ENCODE assay signal across 8 mouse cellular contexts in the genomic region with DNA sequence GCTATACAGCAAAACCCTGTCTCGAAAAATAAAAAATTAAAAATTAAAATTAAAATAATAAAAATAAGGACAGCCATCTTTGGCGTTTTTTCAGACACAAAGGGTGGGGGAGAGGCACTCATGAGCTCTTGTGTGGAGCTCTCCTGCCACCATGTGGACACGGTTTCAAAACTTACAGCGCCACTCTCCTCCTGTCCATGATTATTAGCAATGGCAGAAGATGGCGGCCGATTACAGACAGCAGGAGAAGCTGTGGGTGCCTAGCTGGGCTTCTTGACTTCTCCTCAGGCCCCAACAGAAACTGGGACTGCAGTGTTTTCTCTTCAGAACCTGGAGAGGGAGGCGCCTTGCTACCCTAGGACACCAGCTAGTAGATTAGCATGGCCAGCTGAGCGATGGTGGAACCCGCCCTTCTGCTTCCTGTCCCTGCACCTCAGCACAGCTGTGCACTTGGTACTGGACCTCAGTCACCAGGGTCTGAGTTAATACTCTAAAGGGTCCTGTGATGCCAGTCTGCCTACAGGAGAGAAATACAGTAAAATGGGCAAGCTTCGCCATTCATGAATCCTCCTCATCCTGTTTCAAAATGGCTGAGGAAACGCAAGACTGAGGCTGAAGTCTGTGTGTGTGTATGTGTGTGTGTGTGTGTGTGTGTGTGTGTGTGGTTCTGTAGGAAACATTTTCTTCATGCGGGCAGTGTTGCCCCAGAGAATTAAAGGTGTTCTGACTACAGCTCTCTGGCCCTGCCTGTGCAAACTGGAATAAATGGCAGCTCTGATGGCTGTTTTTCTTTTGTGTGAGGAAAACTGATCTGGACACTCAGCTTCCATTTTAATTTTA.
A peak's percentile ranks its signal among the peaks of the same experiment; 100 is the strongest.
DNase-seq lines count a peak whose midpoint lies in the region; ATAC-seq and TF ChIP-seq lines count a peak whose summit lies in the region.

No protein-coding gene starts in this region.

- no peak overlapping the region for H3K27ac ChIP-seq in neural tube, embryonic 11.5 days (ENCODE audit: low read depth, low read length)
- no peak overlapping the region for H3K27ac ChIP-seq in heart, embryonic 13.5 days (replicated peaks)
- peak overlapping the region; percentile 61 for H3K27ac ChIP-seq in limb, embryonic 14.5 days (replicated peaks; ENCODE audit: low read depth, low read length)

- H3K4me1 ChIP-seq in erythroblast, embryonic 14.5 days (ENCODE audit: control insufficient read depth) = no peaks in the 10 kb centered on the region
- no peaks in the 10 kb centered on the region for H3K4me1 ChIP-seq in neural tube, embryonic 11.5 days (ENCODE audit: control insufficient read depth, insufficient read depth, low read length)
- H3K4me1 ChIP-seq in heart, embryonic 13.5 days = no peaks in the 10 kb centered on the region
- H3K4me1 ChIP-seq in limb, embryonic 14.5 days (ENCODE audit: control insufficient read depth, insufficient read depth, low read length) = no peaks in the 10 kb centered on the region

- peaks cover 4% of the 10 kb centered on the region for H3K36me3 ChIP-seq in erythroblast, embryonic 14.5 days (ENCODE audit: control insufficient read depth)
- H3K36me3 ChIP-seq in neural tube, embryonic 11.5 days (ENCODE audit: control insufficient read depth, insufficient read depth, low read length) = no peaks in the 10 kb centered on the region
- H3K36me3 ChIP-seq in heart, embryonic 13.5 days = peaks cover 47% of the 10 kb centered on the region
- H3K36me3 ChIP-seq in limb, embryonic 14.5 days (ENCODE audit: control insufficient read depth, insufficient read depth, low read length) = peaks cover 13% of the 10 kb centered on the region; the same call in 1 of the 2 replicates

- no peak overlapping the region for H3K4me2 ChIP-seq in neural tube, embryonic 11.5 days (ENCODE audit: low read depth)
- H3K4me2 ChIP-seq in heart, embryonic 13.5 days = peak overlapping the region; percentile 50
- no peak overlapping the region; the same call in 1 of the 2 replicates for H3K4me2 ChIP-seq in limb, embryonic 14.5 days (replicated peaks; ENCODE audit: low read depth, low read length, severe bottlenecking)

- no peaks in the 10 kb centered on the region for H3K27me3 ChIP-seq in erythroblast, embryonic 14.5 days (ENCODE audit: control insufficient read depth)
- H3K27me3 ChIP-seq in neural tube, embryonic 11.5 days (ENCODE audit: control insufficient read depth, insufficient read depth, low read length) = no peaks in the 10 kb centered on the region
- no peaks in the 10 kb centered on the region for H3K27me3 ChIP-seq in heart, embryonic 13.5 days (replicated peaks)
- no peaks in the 10 kb centered on the region for H3K27me3 ChIP-seq in limb, embryonic 14.5 days (ENCODE audit: control insufficient read depth, insufficient read depth, low read length)

- no peak for TF ChIP-seq POLR2A in limb, embryonic 14.5 days (IDR thresholded peaks at IDR 0.05; ENCODE audit: borderline replicate concordance, extremely low read depth, insufficient read depth, insufficient read length)

- no peak overlapping the region for H3K9ac ChIP-seq in neural tube, embryonic 11.5 days (ENCODE audit: low read length)
- H3K9ac ChIP-seq in heart, embryonic 13.5 days = no peak overlapping the region
- H3K9ac ChIP-seq in limb, embryonic 14.5 days (ENCODE audit: low read depth, low read length, severe bottlenecking) = no peak overlapping the region

- peak; percentile 55 for DNase-seq in neural tube, embryonic 11.5 days (ENCODE audit: low spot score)
- DNase-seq in neural tube, embryonic 10.5 days (ENCODE audit: extremely low spot score, low spot score) = no peak
- DNase-seq in limb, embryonic 14.5 days (ENCODE audit: low spot score) = peak; percentile 48
- peak; percentile 63 for DNase-seq in ovary, postnatal 36 days (ENCODE audit: low spot score)

- 71% methylated on average over 12 of the region's 12 CpGs for WGBS in neural tube, embryonic 11.5 days
- WGBS in heart, embryonic 13.5 days = 70% methylated on average over 12 of the region's 12 CpGs
- WGBS in limb, embryonic 14.5 days = 70% methylated on average over 12 of the region's 12 CpGs

- peak overlapping the region; percentile 24 for H3K4me3 ChIP-seq in erythroblast, embryonic 14.5 days (replicated peaks)
- H3K4me3 ChIP-seq in neural tube, embryonic 11.5 days (ENCODE audit: low read depth, low read length) = no peak overlapping the region
- H3K4me3 ChIP-seq in heart, embryonic 13.5 days = peak overlapping the region; percentile 32
- peak overlapping the region; percentile 15; the same call in 1 of the 2 replicates for H3K4me3 ChIP-seq in limb, embryonic 14.5 days (replicated peaks; ENCODE audit: low read length)

- no peaks in the 10 kb centered on the region for H3K9me3 ChIP-seq in erythroblast, embryonic 14.5 days (ENCODE audit: control insufficient read depth, low read length)
- H3K9me3 ChIP-seq in neural tube, embryonic 11.5 days (ENCODE audit: control insufficient read depth, low read length) = no peaks in the 10 kb centered on the region
- no peaks in the 10 kb centered on the region for H3K9me3 ChIP-seq in heart, embryonic 13.5 days
- H3K9me3 ChIP-seq in limb, embryonic 14.5 days (ENCODE audit: control insufficient read depth, low read length) = no peaks in the 10 kb centered on the region

- no peak for ATAC-seq in erythroblast, adult 5-6 weeks (replicated peaks; ENCODE audit: low FRiP score, poor library complexity, severe bottlenecking)
- ATAC-seq in neural tube, embryonic 11.5 days (ENCODE audit: insufficient read depth, low FRiP score, low TSS enrichment) = no peak
- ATAC-seq in heart, embryonic 13.5 days (ENCODE audit: extremely low read depth, insufficient number of reproducible peaks, low FRiP score, low TSS enrichment) = no peak
- no peak for ATAC-seq in limb, embryonic 14.5 days (ENCODE audit: low FRiP score, low read depth)
- no peak for ATAC-seq in monocyte, adult 5-6 weeks (replicated peaks; ENCODE audit: insufficient number of reproducible peaks, low FRiP score, low TSS enrichment, poor library complexity, severe bottlenecking)
